Mouse (Mus musculus): ENCODE results near the gene Gpr179. TPM values are rescaled to one million over a fixed set of nuclear protein-coding genes. Genes with fewer than 3 reads are reported as not detected.
"Not testable (repeated sequence)": the region's sequence is repeated elsewhere in the genome, so short reads cannot be mapped to it uniquely, and the experiment has no call there.

Gpr179 gene
- polyA plus RNA-seq, 1 experiment from 2014 or later: 0.12 TPM

DNA sequence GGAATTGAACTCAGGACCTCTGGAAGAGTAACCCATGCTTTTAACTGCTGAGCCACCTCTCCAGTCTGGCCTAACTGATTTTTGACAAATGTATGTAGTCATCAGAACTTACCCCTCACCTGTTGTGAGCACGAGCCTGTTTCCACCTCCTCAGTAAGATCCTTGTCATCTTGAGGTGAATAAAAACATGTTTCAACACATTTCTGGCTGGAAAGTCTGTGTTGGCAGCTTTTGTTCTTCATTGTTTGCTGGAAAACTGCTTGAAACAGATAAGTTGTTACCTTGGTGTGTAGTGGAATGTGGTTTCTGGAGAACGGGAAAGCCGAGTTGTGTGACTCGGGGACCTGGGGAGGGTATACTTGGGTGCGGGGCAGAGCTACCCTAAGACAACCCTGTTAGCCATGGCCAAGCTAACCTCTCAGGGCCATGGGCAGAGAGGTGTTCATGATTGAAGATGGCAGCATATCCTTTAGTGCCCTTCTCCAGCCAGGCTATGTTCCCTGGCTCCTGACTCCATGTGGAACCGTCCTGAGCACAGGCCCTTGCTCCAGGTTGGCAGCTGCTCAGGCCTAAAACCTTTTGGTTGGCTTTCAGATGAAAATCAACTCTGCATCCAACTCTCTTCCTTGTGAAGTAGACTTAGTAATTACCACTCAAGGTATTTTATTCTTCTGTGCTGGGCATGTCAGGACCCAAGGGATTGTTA is 20.4 kb upstream of the Gpr179 start:
- Histone ChIP-seq H3K4me3 (no peak overlapping the region), H3K9ac (no peak overlapping the region), H3K36me3 (peaks cover 21% of the 10 kb centered on the region), H3K4me2 (no peak overlapping the region), H3K27me3 (no peaks in the 10 kb centered on the region), H3K27ac (replicated peaks) (no peak overlapping the region), H3K4me1 (replicated peaks) (peaks cover 18% of the 10 kb centered on the region), H3K9me3 (no peaks in the 10 kb centered on the region)
- 88% methylated on average over 6 of the region's 6 CpGs for WGBS
- ATAC-seq (ENCODE audit: low FRiP score, low read depth): no peak

DNA sequence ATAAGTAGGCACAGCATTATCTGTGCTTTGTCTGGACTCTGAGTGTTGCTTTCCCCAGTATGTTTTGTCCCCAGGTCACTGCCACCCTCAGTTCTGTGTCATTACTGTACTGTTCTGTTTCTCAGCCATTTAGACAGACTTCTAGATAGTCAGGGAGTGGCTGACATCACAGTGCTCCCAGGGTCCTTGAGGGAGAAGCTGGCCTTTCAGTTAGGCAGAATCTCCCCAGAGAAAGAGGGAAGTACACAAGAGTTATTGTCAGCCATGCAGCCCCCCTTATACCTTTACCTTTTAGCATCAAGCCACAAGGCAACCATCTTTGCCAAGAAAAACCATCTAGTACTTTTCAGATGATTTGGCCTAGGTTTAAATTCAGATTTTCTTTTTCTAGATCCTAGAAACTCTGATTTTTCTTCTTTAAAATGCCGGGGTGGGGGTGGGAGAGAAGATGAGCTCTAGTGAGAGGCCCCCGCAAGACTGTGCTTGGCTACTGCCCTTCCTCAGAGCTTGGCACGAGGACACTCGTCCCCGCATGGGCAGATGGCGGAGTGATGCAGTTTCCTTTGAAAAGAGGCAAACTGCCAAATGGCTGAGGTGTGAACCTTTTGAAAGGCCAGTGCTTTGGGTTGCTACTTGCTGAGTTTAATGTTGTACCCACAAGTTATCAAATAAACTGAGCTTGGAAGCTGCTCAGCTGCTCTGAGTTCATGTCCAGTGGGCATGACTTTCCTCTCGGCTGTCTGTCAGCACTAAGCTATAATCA is 18.6 kb upstream of the Gpr179 start:
- Histone ChIP-seq H3K4me1 (replicated peaks) (peaks cover 31% of the 10 kb centered on the region), H3K4me2 (no peak overlapping the region), H3K27me3 (no peaks in the 10 kb centered on the region), H3K9ac (no peak overlapping the region), H3K4me3 (no peak overlapping the region), H3K9me3 (no peaks in the 10 kb centered on the region), H3K36me3 (peaks cover 10% of the 10 kb centered on the region), H3K27ac (replicated peaks) (peak overlapping the region; percentile 63; the same call in 1 of the 2 replicates)
- 51% methylated on average over 7 of the region's 7 CpGs for WGBS
- no peak for ATAC-seq (ENCODE audit: low FRiP score, low read depth)

DNA sequence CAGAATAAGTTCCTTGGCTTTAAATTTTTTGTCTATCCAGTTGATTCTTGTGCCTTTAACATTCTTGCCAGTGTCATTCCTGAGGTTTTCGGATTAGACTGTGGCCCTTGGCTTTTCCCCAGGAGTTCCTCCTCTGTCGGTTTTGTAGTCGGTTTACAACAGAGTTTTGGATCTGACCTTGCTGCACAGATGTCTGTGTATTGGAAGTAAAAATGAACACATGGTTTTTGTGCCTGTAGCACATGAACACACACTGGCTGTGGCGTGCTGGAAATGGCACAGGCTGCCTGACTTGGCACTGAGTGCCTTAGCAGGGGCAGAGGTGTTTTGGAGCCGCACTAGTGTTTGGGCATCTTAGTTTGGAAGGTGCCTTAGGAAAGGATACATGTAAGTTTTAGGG is 16.6 kb upstream of the Gpr179 start:
- peaks cover 51% of the 10 kb centered on the region for H3K4me1 ChIP-seq (replicated peaks)
- 78% methylated on average over 5 of the region's 5 CpGs for WGBS
- H3K27ac ChIP-seq (replicated peaks): no peak overlapping the region

DNA sequence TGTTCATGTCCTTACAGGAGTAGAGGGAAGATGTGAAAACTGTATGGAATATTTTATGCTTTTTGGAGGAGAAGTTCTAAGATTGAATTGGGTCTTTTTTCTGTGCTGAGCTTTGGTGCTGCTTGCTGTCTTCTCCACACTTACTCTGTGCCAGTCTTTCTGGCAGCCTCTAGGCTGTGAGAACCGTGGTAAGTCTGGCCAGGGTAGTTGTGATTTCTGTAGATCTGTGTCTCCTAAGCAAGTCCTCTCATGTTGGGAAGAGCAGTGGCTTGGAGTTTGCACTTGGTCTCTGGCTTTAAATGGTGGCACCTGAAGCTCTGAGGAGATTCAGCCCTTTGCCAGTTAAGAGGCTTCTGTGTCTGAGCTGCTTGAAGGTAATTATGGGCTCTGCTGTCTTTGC is 13.7 kb upstream of the Gpr179 start:
- peak overlapping the region; percentile 32; the same call in 1 of the 2 replicates for H3K9ac ChIP-seq
- H3K36me3 ChIP-seq: no peaks in the 10 kb centered on the region
- H3K4me2 ChIP-seq: peak overlapping the region; percentile 95
- no peak for ATAC-seq (ENCODE audit: low FRiP score, low read depth)
- H3K4me3 ChIP-seq: peak overlapping the region; percentile 99
- 0 out of 2 replicates have a peak overlapping the region, but pooled peaks have one; percentile 12 for H3K27ac ChIP-seq (replicated peaks)
- no peaks in the 10 kb centered on the region for H3K9me3 ChIP-seq
- H3K27me3 ChIP-seq: no peaks in the 10 kb centered on the region
- 53% methylated on average over 1 of the region's 1 CpGs for WGBS
- H3K4me1 ChIP-seq (replicated peaks): peaks cover 54% of the 10 kb centered on the region

More for the DNA sequence above, 16.6 kb upstream of the Gpr179 start:
- no peaks in the 10 kb centered on the region for H3K36me3 ChIP-seq
- H3K4me2 ChIP-seq: no peak overlapping the region
- H3K27me3 ChIP-seq: no peaks in the 10 kb centered on the region
- H3K9me3 ChIP-seq: no peaks in the 10 kb centered on the region
- ATAC-seq (ENCODE audit: low FRiP score, low read depth): no peak
- no peak overlapping the region for H3K9ac ChIP-seq
- no peak overlapping the region for H3K4me3 ChIP-seq

DNA sequence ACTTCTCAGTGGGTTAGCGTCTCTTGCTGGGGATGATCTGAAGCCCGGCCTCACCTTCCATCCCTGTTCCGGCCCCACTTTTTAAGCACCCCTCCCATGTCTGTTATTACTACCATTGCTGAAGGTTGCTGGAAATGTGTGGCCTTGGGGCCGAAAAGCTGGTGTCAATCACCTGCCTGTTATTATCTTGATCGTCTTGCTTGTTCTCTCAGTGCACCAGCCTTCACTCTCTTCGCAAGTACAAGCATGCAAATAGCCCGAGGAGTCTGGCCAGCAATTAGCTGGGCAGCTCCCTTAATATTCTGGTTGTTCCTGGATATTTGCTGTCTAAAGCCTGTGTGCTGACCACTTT is 11.7 kb upstream of the Gpr179 start:
- Histone ChIP-seq H3K4me2 (peak overlapping the region; percentile 95), H3K27ac (replicated peaks) (0 out of 2 replicates have a peak overlapping the region, but pooled peaks have one; percentile 9), H3K36me3 (no peaks in the 10 kb centered on the region), H3K4me3 (peak overlapping the region; percentile 99), H3K27me3 (no peaks in the 10 kb centered on the region), H3K9ac (peak overlapping the region; percentile 94), H3K9me3 (no peaks in the 10 kb centered on the region), H3K4me1 (replicated peaks) (peaks cover 47% of the 10 kb centered on the region)
- no peak for ATAC-seq (ENCODE audit: low FRiP score, low read depth)
- 2% methylated on average over 7 of the region's 7 CpGs for WGBS

DNA sequence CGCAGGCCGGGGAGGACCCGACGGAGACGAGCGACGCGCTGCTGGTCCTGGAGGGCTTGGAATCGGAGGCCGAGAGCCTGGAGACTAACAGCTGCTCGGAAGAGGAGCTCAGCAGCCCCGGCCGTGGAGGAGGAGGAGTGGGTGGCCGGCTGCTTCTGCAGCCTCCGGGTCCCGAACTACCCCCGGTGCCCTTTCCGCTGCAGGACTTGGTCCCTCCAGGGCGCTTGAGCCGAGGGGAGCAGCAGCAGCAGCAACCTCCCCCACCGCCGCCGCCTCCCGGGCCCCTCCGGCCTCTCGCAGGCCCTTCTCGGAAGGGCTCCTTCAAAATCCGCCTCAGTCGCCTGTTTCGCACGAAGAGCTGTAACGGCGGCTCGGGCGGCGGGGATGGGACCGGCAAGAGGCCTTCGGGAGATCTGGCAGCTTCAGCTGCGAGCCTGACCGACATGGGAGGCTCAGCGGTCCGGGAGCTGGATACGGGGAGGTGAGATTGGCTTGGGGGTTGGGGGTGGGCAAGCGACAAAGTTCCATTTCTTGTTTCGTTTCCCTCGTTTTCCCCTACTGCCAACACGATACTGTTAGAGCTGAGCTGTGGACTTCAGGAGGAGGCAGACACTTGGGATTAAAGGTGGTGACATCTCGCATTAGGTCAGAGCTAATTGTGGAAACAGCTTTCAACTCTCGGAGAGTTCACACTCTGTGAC is 11.2 kb upstream of the Gpr179 start:
- under 1% methylated on average over 41 of the region's 49 CpGs for WGBS

DNA sequence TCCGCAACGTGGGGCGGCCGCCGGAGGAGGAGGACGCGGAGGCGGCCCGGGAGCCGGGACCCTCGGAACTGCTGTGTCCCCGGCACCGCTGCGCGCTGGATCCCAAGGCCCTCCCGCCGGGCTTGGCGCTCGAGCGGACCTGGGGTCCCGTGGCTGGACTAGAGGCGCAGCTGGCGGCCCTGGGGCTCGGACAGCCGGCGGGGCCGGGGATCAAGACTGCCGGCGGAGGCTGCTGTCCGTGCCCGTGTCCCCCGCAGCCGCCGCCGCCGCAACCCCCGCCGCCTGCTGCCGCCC is 10.7 kb upstream of the Gpr179 start:
- H3K36me3 ChIP-seq: no peaks in the 10 kb centered on the region
- H3K4me3 ChIP-seq: peak overlapping the region; percentile 99
- peak overlapping the region; percentile 94 for H3K9ac ChIP-seq
- H3K27me3 ChIP-seq: no peaks in the 10 kb centered on the region
- H3K27ac ChIP-seq (replicated peaks): peak overlapping the region; percentile 86
- peaks cover 41% of the 10 kb centered on the region for H3K4me1 ChIP-seq (replicated peaks)
- H3K9me3 ChIP-seq: no peaks in the 10 kb centered on the region
- under 1% methylated on average over 25 of the region's 39 CpGs for WGBS
- H3K4me2 ChIP-seq: peak overlapping the region; percentile 95
- ATAC-seq (ENCODE audit: low FRiP score, low read depth): peak; percentile 24

More for the DNA sequence above, 11.2 kb upstream of the Gpr179 start:
- no peaks in the 10 kb centered on the region for H3K9me3 ChIP-seq
- H3K36me3 ChIP-seq: no peaks in the 10 kb centered on the region
- peak overlapping the region; percentile 99 for H3K4me3 ChIP-seq
- peak overlapping the region; percentile 94 for H3K9ac ChIP-seq
- H3K27me3 ChIP-seq: no peaks in the 10 kb centered on the region
- H3K4me2 ChIP-seq: peak overlapping the region; percentile 95
- H3K27ac ChIP-seq (replicated peaks): peak overlapping the region; percentile 86
- peak; percentile 19; the same call in 1 of the 2 replicates for ATAC-seq (ENCODE audit: low FRiP score, low read depth)
- H3K4me1 ChIP-seq (replicated peaks): peaks cover 45% of the 10 kb centered on the region

DNA sequence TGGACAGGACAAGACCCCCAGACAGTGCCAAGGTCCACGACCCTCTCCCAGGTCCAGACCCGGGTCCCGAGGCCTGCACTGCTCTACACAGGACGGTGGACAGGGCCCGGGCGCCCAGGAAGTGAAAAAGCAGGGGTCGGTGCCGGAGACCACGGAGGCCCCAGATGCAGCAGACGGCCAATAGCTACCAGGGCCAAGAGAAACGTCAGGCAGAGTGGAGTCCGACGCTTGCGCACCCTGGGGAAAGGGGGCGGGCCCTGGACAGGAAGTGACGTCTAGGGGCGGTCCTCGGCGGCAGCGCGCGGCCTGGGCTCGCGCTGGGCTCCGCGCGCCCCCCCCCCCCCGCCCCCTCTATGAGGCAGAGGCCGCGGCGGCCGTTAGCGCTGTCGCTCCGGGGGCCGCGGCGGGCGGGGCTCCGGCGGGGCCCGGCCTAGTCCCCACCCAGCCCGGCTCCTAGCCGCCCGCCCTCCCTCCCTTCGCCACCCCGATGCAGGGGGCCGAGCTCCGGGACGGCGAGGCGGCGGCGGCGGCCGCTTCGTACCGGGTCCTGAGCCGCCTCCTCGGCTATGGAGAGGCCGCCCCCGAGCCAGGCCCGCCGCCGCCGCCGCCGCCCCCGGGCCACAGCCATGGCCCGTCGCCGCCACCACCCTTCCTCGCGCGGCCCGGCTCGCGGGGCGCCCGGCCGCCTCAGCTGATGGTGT is 10.2 kb upstream of the Gpr179 start, which contains the start of gene Socs7:
Socs7 (plus strand) TSS at position 604 of the 701 bp plus-strand sequence.
- WGBS: under 1% methylated on average over 29 of the region's 81 CpGs
- Histone ChIP-seq H3K36me3 (no peaks in the 10 kb centered on the region), H3K4me3 (peak within 1 kb of the TSS; percentile 99), H3K9ac (peak within 1 kb of the TSS; percentile 94), H3K27me3 (no peaks in the 10 kb centered on the region), H3K4me2 (peak within 1 kb of the TSS; percentile 95), H3K4me1 (replicated peaks) (peaks cover 38% of the 10 kb centered on the region), H3K9me3 (no peaks in the 10 kb centered on the region), H3K27ac (replicated peaks) (peak within 1 kb of the TSS; percentile 86)
- ATAC-seq (ENCODE audit: low FRiP score, low read depth): peak; percentile 98

DNA sequence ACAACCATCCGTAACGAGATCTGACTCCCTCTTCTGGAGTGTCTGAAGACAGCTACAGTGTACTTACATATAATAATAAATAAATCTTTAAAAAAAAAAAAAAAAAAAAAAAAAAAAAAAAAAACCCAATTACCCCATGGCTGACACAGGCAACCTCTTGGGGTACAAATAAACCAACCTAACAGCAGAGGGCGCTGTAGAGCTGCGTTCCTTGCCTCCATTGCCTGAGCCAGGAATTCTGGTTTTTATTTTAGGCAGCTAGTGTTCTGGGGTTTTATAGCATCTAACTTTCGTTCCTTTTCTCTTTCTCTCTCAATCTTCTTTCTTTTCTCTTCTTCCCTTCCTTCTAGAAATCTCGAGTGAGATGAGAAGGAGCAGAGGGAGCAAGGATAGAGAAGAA is 5.8 kb upstream of the Gpr179 start:
- not testable (repeated sequence) for H3K27ac ChIP-seq (replicated peaks); H3K36me3 ChIP-seq; H3K4me1 ChIP-seq (replicated peaks); ATAC-seq (ENCODE audit: low FRiP score, low read depth); H3K4me2 ChIP-seq; H3K27me3 ChIP-seq; H3K9me3 ChIP-seq; H3K4me3 ChIP-seq; H3K9ac ChIP-seq
- WGBS: 21% methylated on average over 5 of the region's 6 CpGs

DNA sequence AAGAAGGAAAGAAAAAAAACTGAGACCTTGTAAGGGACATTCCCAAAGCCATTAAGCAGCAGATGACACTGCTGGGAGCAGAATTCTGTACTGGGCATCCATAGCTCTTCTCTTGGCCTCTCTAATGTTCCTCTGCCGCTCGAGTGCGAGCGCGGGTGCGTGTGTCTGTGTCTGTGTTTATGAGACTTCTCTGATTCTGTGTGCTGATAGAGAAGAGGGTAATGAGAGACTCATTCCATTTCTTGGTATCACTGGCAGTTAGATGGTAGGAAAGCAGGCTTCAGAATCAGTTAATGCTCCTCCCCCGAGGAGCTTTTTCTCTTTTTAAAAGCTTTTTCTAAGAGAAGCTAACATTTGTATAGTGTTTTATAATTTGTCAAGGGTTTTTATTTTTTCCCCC is 3.4 kb upstream of the Gpr179 start:
- no peaks in the 10 kb centered on the region for H3K27me3 ChIP-seq
- no peak overlapping the region for H3K4me3 ChIP-seq
- WGBS: 89% methylated on average over 7 of the region's 7 CpGs
- H3K9ac ChIP-seq: no peak overlapping the region
- no peaks in the 10 kb centered on the region for H3K9me3 ChIP-seq
- ATAC-seq (ENCODE audit: low FRiP score, low read depth): no peak
- H3K4me1 ChIP-seq (replicated peaks): peaks cover 22% of the 10 kb centered on the region
- no peak overlapping the region for H3K4me2 ChIP-seq
- no peaks in the 10 kb centered on the region for H3K36me3 ChIP-seq
- H3K27ac ChIP-seq (replicated peaks): no peak overlapping the region

DNA sequence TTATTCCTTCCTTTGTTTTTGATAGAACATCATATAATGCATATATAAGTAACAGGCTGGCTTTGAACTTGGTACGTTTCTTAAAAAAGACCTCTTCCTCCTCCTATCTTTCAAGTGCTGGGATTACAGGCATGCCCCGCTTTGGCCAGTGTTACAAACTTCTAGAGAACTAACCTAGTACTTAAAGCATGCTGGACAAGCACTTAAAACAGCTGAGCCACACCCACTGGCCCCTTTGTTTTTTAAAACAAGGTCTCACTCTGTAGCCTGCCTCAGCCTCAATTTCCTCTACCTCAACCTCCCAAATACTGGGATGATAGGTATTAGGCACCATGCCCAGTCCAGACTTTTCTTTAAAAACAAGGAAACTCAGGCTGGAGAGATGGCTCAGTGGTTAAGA is 2.8 kb upstream of the Gpr179 start:
- H3K4me2 ChIP-seq: no peak overlapping the region
- H3K9me3 ChIP-seq: no peaks in the 10 kb centered on the region
- WGBS: 83% methylated on average over 2 of the region's 2 CpGs
- H3K4me3 ChIP-seq: no peak overlapping the region
- H3K9ac ChIP-seq: no peak overlapping the region
- H3K27ac ChIP-seq (replicated peaks): no peak overlapping the region
- peaks cover 28% of the 10 kb centered on the region for H3K4me1 ChIP-seq (replicated peaks)
- H3K27me3 ChIP-seq: no peaks in the 10 kb centered on the region
- no peak for ATAC-seq (ENCODE audit: low FRiP score, low read depth)
- no peaks in the 10 kb centered on the region for H3K36me3 ChIP-seq
